ENCODE assay signal across 8 mouse cellular contexts in genomic region chr11:3293361-3293760, GRCm38 (mm10). TPM values are rescaled to one million over a fixed set of nuclear protein-coding genes. Genes with fewer than 3 reads are reported as not detected.
DNase-seq lines count a peak whose midpoint lies in the region; ATAC-seq and TF ChIP-seq lines count a peak whose summit lies in the region.

No protein-coding gene starts in this region.

- H3K9ac ChIP-seq in heart, embryonic 14.5 days (ENCODE audit: low read length): peak overlapping the region; percentile 98
- peak overlapping the region; percentile 63; the same call in 1 of the 2 replicates for H3K9ac ChIP-seq in ES-E14 (ENCODE audit: insufficient read depth, low read depth, low read length, poor library complexity, severe bottlenecking)
- H3K9ac ChIP-seq in forebrain, postnatal 0 days: peak overlapping the region; percentile 97

- no peak for DNase-seq in heart, postnatal 10 days
- DNase-seq in ES-E14 (ENCODE audit: low read depth, low spot score): no peak
- DNase-seq in forebrain, postnatal 0 days: no peak
- DNase-seq in midbrain, embryonic 10.5 days (ENCODE audit: low spot score): no peak
- no peak for DNase-seq in T-cell, adult 2 months (ENCODE audit: low spot score)
- no peak for DNase-seq in right cerebral cortex, postnatal 36 days (ENCODE audit: low spot score in 2 of 2)
- no peak for DNase-seq in left cerebral cortex, adult 18-20 months (ENCODE audit: low spot score in 2 of 2)

- WGBS in heart, embryonic 14.5 days: 68% methylated on average over 4 of the region's 4 CpGs
- 6% methylated on average over 4 of the region's 4 CpGs for WGBS in forebrain, postnatal 0 days
- 27% methylated on average over 4 of the region's 4 CpGs for WGBS in midbrain, embryonic 10.5 days

- peak overlapping the region; percentile 83 for H3K4me2 ChIP-seq in heart, embryonic 14.5 days (ENCODE audit: low read length)
- H3K4me2 ChIP-seq in forebrain, postnatal 0 days (ENCODE audit: low read depth): peak overlapping the region; percentile 99

- H3K4me3 ChIP-seq in heart, embryonic 14.5 days (ENCODE audit: control insufficient read depth in 1 of 2, insufficient read depth in 1 of 2, low read depth in 1 of 2, low read length in 2 of 2): peak overlapping the region in 1 of 2 experiments; percentile 67; a peak in 2 of 4 replicates
- peak overlapping the region; percentile 83 to 96; a peak in 3 of 4 replicates for H3K4me3 ChIP-seq in ES-E14 (ENCODE audit: insufficient read depth in 1 of 2, low read depth in 1 of 2, low read length in 2 of 2, poor library complexity in 1 of 2, severe bottlenecking in 1 of 2)
- peak overlapping the region; percentile 50 for H3K4me3 ChIP-seq in forebrain, postnatal 0 days (ENCODE audit: low read depth, low read length)
- H3K4me3 ChIP-seq in midbrain, embryonic 10.5 days: peak overlapping the region; percentile 95

- no peaks in the 10 kb centered on the region for H3K27me3 ChIP-seq in heart, embryonic 14.5 days (ENCODE audit: control insufficient read depth, insufficient read depth, low read length)
- no peaks in the 10 kb centered on the region for H3K27me3 ChIP-seq in forebrain, postnatal 0 days (ENCODE audit: insufficient read depth, low read length)
- no peaks in the 10 kb centered on the region for H3K27me3 ChIP-seq in midbrain, embryonic 10.5 days (ENCODE audit: low read depth, poor library complexity, severe bottlenecking)

- peaks cover 56% of the 10 kb centered on the region for H3K36me3 ChIP-seq in heart, embryonic 14.5 days (ENCODE audit: control insufficient read depth, insufficient read depth, low read length)
- H3K36me3 ChIP-seq in ES-E14 (ENCODE audit: control insufficient read depth, insufficient read depth, low read length, poor library complexity, severe bottlenecking): peaks cover 50% of the 10 kb centered on the region
- peaks cover 42% of the 10 kb centered on the region for H3K36me3 ChIP-seq in forebrain, postnatal 0 days (ENCODE audit: insufficient read depth)
- H3K36me3 ChIP-seq in midbrain, embryonic 10.5 days: peaks cover 68% of the 10 kb centered on the region

- ATAC-seq in heart, embryonic 14.5 days (ENCODE audit: insufficient number of reproducible peaks, insufficient read depth, low FRiP score, low read depth): no peak
- ATAC-seq in forebrain, postnatal 0 days: no peak

- intact Hi-C loops in heart, postnatal 10 days (cut with DNase I): no loop called here

- no peaks in the 10 kb centered on the region for H3K9me3 ChIP-seq in heart, embryonic 14.5 days (ENCODE audit: control insufficient read depth, low read length)
- no peaks in the 10 kb centered on the region for H3K9me3 ChIP-seq in ES-E14 (ENCODE audit: control insufficient read depth, insufficient read depth, low read depth, low read length)
- no peaks in the 10 kb centered on the region for H3K9me3 ChIP-seq in forebrain, postnatal 0 days (ENCODE audit: low read length)
- H3K9me3 ChIP-seq in midbrain, embryonic 10.5 days (replicated peaks): no peaks in the 10 kb centered on the region; the same call in 1 of the 2 replicates

- peaks cover 19 to 38% of the 10 kb centered on the region in 2 experiments for H3K4me1 ChIP-seq in heart, embryonic 14.5 days (ENCODE audit: control insufficient read depth in 2 of 2, insufficient read depth in 2 of 2, low read length in 2 of 2)
- H3K4me1 ChIP-seq in ES-E14 (ENCODE audit: control insufficient read depth in 2 of 2, insufficient read depth in 2 of 2, low read length in 2 of 2, poor library complexity in 1 of 2): peaks cover 0 to 2% of the 10 kb centered on the region in 2 experiments; a peak in 3 of 4 replicates
- H3K4me1 ChIP-seq in forebrain, postnatal 0 days (ENCODE audit: insufficient read depth): peaks cover 33% of the 10 kb centered on the region
- peaks cover 59% of the 10 kb centered on the region for H3K4me1 ChIP-seq in midbrain, embryonic 10.5 days

- H3K27ac ChIP-seq in heart, embryonic 14.5 days (replicated peaks in 1 of 2; ENCODE audit: control insufficient read depth in 1 of 2, insufficient read depth in 1 of 2, low read depth in 2 of 2, low read length in 2 of 2): no peak overlapping the region
- H3K27ac ChIP-seq in ES-E14 (ENCODE audit: insufficient read depth, low read depth, low read length, poor library complexity, severe bottlenecking): peak overlapping the region; percentile 68
- H3K27ac ChIP-seq in forebrain, postnatal 0 days (ENCODE audit: low read depth, low read length): peak overlapping the region; percentile 45; the same call in 1 of the 2 replicates
- H3K27ac ChIP-seq in midbrain, embryonic 10.5 days (replicated peaks): peak overlapping the region; percentile 100

- in situ Hi-C loops in ES-E14 (cut with MboI; ENCODE audit: low sequenced_read_pairs in 2 of 2, unreplicated experiment in 2 of 2): no loop called here

- no peak for TF ChIP-seq CTCF in forebrain, postnatal 0 days (IDR thresholded peaks at IDR 0.05; ENCODE audit: low read depth)

TF ChIP-seq in ES-E14, 5 proteins besides CTCF, POLR2A, EP300 and RAD21:
- TF ChIP-seq HCFC1 (IDR thresholded peaks at IDR 0.05; ENCODE audit: borderline replicate concordance, insufficient read depth, low read length) (no peak), MAFK (IDR thresholded peaks at IDR 0.05; ENCODE audit: insufficient read depth, low read depth, low read length) (no peak), CHD2 (IDR thresholded peaks at IDR 0.05; ENCODE audit: low read depth, low read length) (no peak), ZC3H11A (IDR thresholded peaks at IDR 0.05; ENCODE audit: borderline replicate concordance, low read depth, low read length) (no peak), ZNF384 (IDR thresholded peaks at IDR 0.05; ENCODE audit: low read depth, low read length) (no peak)

RNA-seq across cellular contexts. Expression of gene Patz1, which starts 4.7 kb away (rescaled TPM):
- 23.7 and 26.2 TPM in 2 replicates for polyA plus RNA-seq in heart, embryonic 14.5 days (2014; fragmentation: Nextera tagmentation; extraction: Ambion mirVana)
- 10 to 100 TPM; 34.9 to 38.5 TPM for total RNA-seq in heart, postnatal 10 days (2021)
- total RNA-seq in ES-E14 (2012; rRNA removed): 61.8 and 63.5 TPM in 2 replicates
- total RNA-seq in forebrain, postnatal 0 days (2014; rRNA removed): 58.2 and 70.7 TPM in 2 replicates
- polyA plus RNA-seq in forebrain, postnatal 0 days (2015; fragmentation: Nextera tagmentation; extraction: Ambion mirVana): 39.5 and 43.0 TPM in 2 replicates
- polyA plus RNA-seq in midbrain, embryonic 10.5 days (2016; fragmentation: Nextera tagmentation; extraction: Ambion mirVana): 112 and 122 TPM in 2 replicates
- total RNA-seq in left cerebral cortex, adult 18-20 months (2021): 10 to 100 TPM; 46.7 to 47.6 TPM

RNA-seq across cellular contexts. Expression of gene Drg1, which starts 27.1 kb away (rescaled TPM):
- 150 and 155 TPM in 2 replicates for polyA plus RNA-seq in heart, embryonic 14.5 days (2014; fragmentation: Nextera tagmentation; extraction: Ambion mirVana)
- 10 to 100 TPM; 72.2 to 78.9 TPM for total RNA-seq in heart, postnatal 10 days (2021)
- 119 and 180 TPM in 2 replicates for total RNA-seq in ES-E14 (2012; rRNA removed)
- total RNA-seq in forebrain, postnatal 0 days (2014; rRNA removed): 115 and 147 TPM in 2 replicates
- 201 and 218 TPM in 2 replicates for polyA plus RNA-seq in forebrain, postnatal 0 days (2015; fragmentation: Nextera tagmentation; extraction: Ambion mirVana)
- polyA plus RNA-seq in midbrain, embryonic 10.5 days (2016; fragmentation: Nextera tagmentation; extraction: Ambion mirVana): 342 and 344 TPM in 2 replicates
- total RNA-seq in left cerebral cortex, adult 18-20 months (2021): 10 to 100 TPM; 90.8 to 93.6 TPM

RNA-seq across cellular contexts. Expression of gene Pik3ip1, which starts 36.8 kb away (rescaled TPM):
- polyA plus RNA-seq in heart, embryonic 14.5 days (2014; fragmentation: Nextera tagmentation; extraction: Ambion mirVana): 32.2 TPM in 2 replicates
- 10 to 100 TPM; 25.2 to 31.0 TPM for total RNA-seq in heart, postnatal 10 days (2021)
- 8.5 and 16.1 TPM in 2 replicates for total RNA-seq in ES-E14 (2012; rRNA removed)
- 36.2 and 47.8 TPM in 2 replicates for total RNA-seq in forebrain, postnatal 0 days (2014; rRNA removed)
- 30.3 and 37.3 TPM in 2 replicates for polyA plus RNA-seq in forebrain, postnatal 0 days (2015; fragmentation: Nextera tagmentation; extraction: Ambion mirVana)
- 7.4 and 13.0 TPM in 2 replicates for polyA plus RNA-seq in midbrain, embryonic 10.5 days (2016; fragmentation: Nextera tagmentation; extraction: Ambion mirVana)
- 10 to 100 TPM; 27.8 to 32.3 TPM for total RNA-seq in left cerebral cortex, adult 18-20 months (2021)

Comparison
In these comparisons a context has a peak if more than half of its experiments do, and no peak if none do; other contexts are left out.
1. H3K27ac ChIP-seq: peak in ES-E14 (single experiment), forebrain, postnatal 0 days (single experiment) and midbrain, embryonic 10.5 days (single experiment); none in heart, embryonic 14.5 days (0 of 2).
2. Peak in every context shown above with its lines, with median percentiles within 50 percentile points of each other: H3K9ac ChIP-seq.